Mouse (Mus musculus) CH12.LX (cell line): ENCODE data around the gene Wnt1. TPM values are rescaled to one million over a fixed set of nuclear protein-coding genes. Genes with fewer than 3 reads are reported as not detected.

Experiments used
- DNase-seq: peaks from one replicate; pipeline ENCODE4 v3.0.0-alpha.2; 2013; ENCODE audit errors: extremely low read depth
- H3K27ac ChIP-seq: 2 replicates; pipeline ENCODE4 v1.5.1; 2012; ENCODE audit warnings: low read depth, mild to moderate bottlenecking, control low read depth, moderate library complexity; ENCODE audit not compliant: insufficient read depth
- H3K27me3 ChIP-seq: replicated peaks from 2 replicates; pipeline ENCODE3; 2012; ENCODE audit warnings: inconsistent platforms
- H3K36me3 ChIP-seq, 2 experiments: replicated peaks in 1 of 2; 2 replicates each; pipeline versions ENCODE3 to v1.6.1; 2012; ENCODE audit warnings: inconsistent platforms in 1 of 2, low read length in 1 of 2, mild to moderate bottlenecking in 1 of 2, mixed read lengths in 1 of 2, moderate library complexity in 1 of 2; ENCODE audit not compliant: control insufficient read depth in 1 of 2, insufficient read depth in 1 of 2
- H3K4me1 ChIP-seq, 2 experiments: 2 replicates each; pipeline ENCODE4 v1.6.1; 2012; ENCODE audit warnings: inconsistent platforms in 1 of 2, moderate library complexity in 1 of 2; ENCODE audit not compliant: insufficient read depth in 2 of 2, control insufficient read depth in 1 of 2
- H3K4me2 ChIP-seq: 2 replicates; pipeline ENCODE4 v1.6.1; 2012; ENCODE audit warnings: low read depth, mild to moderate bottlenecking, control low read depth; ENCODE audit not compliant: poor library complexity, insufficient read depth, severe bottlenecking
- H3K4me3 ChIP-seq, 3 experiments: fragments of 150-350 bp in 1 of 3; sonication (generic) in 1 of 3; replicated peaks in 1 of 3; 2 replicates each; pipeline versions ENCODE3 to v1.5.1; 2011 to 2012; ENCODE audit warnings: low read depth in 2 of 3, low read length in 2 of 3, mild to moderate bottlenecking in 2 of 3, moderate library complexity in 2 of 3, control low read depth in 1 of 3, improper control_type of control experiment in 1 of 3, inconsistent platforms in 1 of 3, mixed read lengths in 1 of 3; ENCODE audit not compliant: poor library complexity in 1 of 3
- H3K79me2 ChIP-seq: replicated peaks from 2 replicates; pipeline ENCODE4 v1.6.1; 2012; ENCODE audit warnings: mild to moderate bottlenecking, moderate library complexity; ENCODE audit not compliant: control insufficient read depth, poor library complexity, insufficient read depth, severe bottlenecking; ENCODE audit errors: extremely low read depth
- H3K9ac ChIP-seq: 2 replicates; pipeline ENCODE4 v1.6.1; 2012; ENCODE audit warnings: low read depth, mild to moderate bottlenecking, control low read depth, moderate library complexity; ENCODE audit not compliant: insufficient read depth
- H3K9me3 ChIP-seq: replicated peaks from 2 replicates; pipeline ENCODE3; 2012; ENCODE audit warnings: low read length, inconsistent platforms, mixed read lengths
- CHD2 ChIP-seq: IDR thresholded peaks from 2 replicates; pipeline ENCODE4 v1.6.1; 2011; ENCODE audit warnings: low read length, improper control_type of control experiment
- E2F4 ChIP-seq: IDR thresholded peaks from 2 replicates; pipeline ENCODE4 v1.6.1; 2011; ENCODE audit warnings: low read depth, low read length, improper control_type of control experiment; ENCODE audit not compliant: insufficient replicate concordance
- ELF1 ChIP-seq: IDR thresholded peaks from 2 replicates; pipeline ENCODE4 v1.6.1; 2014; ENCODE audit warnings: low read depth, mild to moderate bottlenecking, inconsistent platforms, low read length, improper control_type of control experiment
- EP300 ChIP-seq: IDR thresholded peaks from 2 replicates; pipeline ENCODE4 v1.6.1; 2011; ENCODE audit warnings: low read length, improper control_type of control experiment
- ETS1 ChIP-seq: conservative IDR thresholded peaks from 2 replicates; pipeline ENCODE4 v1.6.1; 2012; ENCODE audit warnings: low read depth, mild to moderate bottlenecking, inconsistent platforms, low read length, improper control_type of control experiment, moderate library complexity
- HCFC1 ChIP-seq: IDR thresholded peaks from 2 replicates; pipeline ENCODE4 v1.6.1; 2012; ENCODE audit warnings: low read depth, mild to moderate bottlenecking, inconsistent platforms, low read length, improper control_type of control experiment
- IRF4 ChIP-seq: IDR thresholded peaks from 2 replicates; pipeline ENCODE4 v1.6.1; 2014; ENCODE audit warnings: low read depth, mild to moderate bottlenecking, inconsistent platforms, low read length, improper control_type of control experiment
- JUN ChIP-seq: IDR thresholded peaks from 2 replicates; pipeline ENCODE4 v1.6.1; 2011; ENCODE audit warnings: low read depth, mild to moderate bottlenecking, low read length, improper control_type of control experiment, moderate library complexity; ENCODE audit not compliant: insufficient read depth
- JUND ChIP-seq: conservative IDR thresholded peaks from 2 replicates; pipeline ENCODE4 v1.6.1; 2011; ENCODE audit warnings: low read depth, low read length, improper control_type of control experiment
- KAT2A ChIP-seq: IDR thresholded peaks from 2 replicates; pipeline ENCODE4 v1.6.1; 2012; ENCODE audit warnings: low read length, improper control_type of control experiment, inconsistent platforms; ENCODE audit not compliant: insufficient replicate concordance
- MAX ChIP-seq: IDR thresholded peaks from 2 replicates; pipeline ENCODE4 v1.6.1; 2011; ENCODE audit warnings: low read length, improper control_type of control experiment
- MAZ ChIP-seq: IDR thresholded peaks from 2 replicates; pipeline ENCODE4 v1.6.1; 2012; ENCODE audit warnings: low read depth, mild to moderate bottlenecking, inconsistent platforms, low read length, improper control_type of control experiment, moderate library complexity
- NRF1 ChIP-seq: IDR thresholded peaks from 2 replicates; pipeline ENCODE4 v1.6.1; 2014; ENCODE audit warnings: low read depth, mild to moderate bottlenecking, inconsistent platforms, low read length, improper control_type of control experiment, moderate library complexity
- POLR2AphosphoS2 ChIP-seq: IDR thresholded peaks from 2 replicates; pipeline ENCODE4 v1.6.1; 2011; ENCODE audit warnings: low read depth, low read length, improper control_type of control experiment
- RCOR1 ChIP-seq: conservative IDR thresholded peaks from 2 replicates; pipeline ENCODE4 v1.6.1; 2012; ENCODE audit warnings: low read depth, mild to moderate bottlenecking, inconsistent platforms, low read length, improper control_type of control experiment
- SIN3A ChIP-seq: IDR thresholded peaks from 2 replicates; pipeline ENCODE4 v1.6.1; 2012; ENCODE audit warnings: low read length, improper control_type of control experiment, inconsistent platforms
- SMC3 ChIP-seq: IDR thresholded peaks from 2 replicates; pipeline ENCODE4 v1.6.1; 2011; ENCODE audit warnings: low read depth, low read length, improper control_type of control experiment
- USF1 ChIP-seq: IDR thresholded peaks from 2 replicates; pipeline ENCODE4 v1.6.1; 2014; ENCODE audit warnings: low read depth, mild to moderate bottlenecking, inconsistent platforms, low read length, improper control_type of control experiment
- USF2 ChIP-seq: conservative IDR thresholded peaks from 2 replicates; pipeline ENCODE4 v1.6.1; 2011; ENCODE audit warnings: low read depth, low read length, improper control_type of control experiment
- ZC3H11A ChIP-seq: IDR thresholded peaks from 2 replicates; pipeline ENCODE4 v1.6.1; 2012; ENCODE audit warnings: low read depth, mild to moderate bottlenecking, inconsistent platforms, low read length, improper control_type of control experiment
- ZKSCAN1 ChIP-seq: IDR thresholded peaks from 2 replicates; pipeline ENCODE4 v1.6.1; 2012; ENCODE audit warnings: low read depth, inconsistent platforms, low read length, improper control_type of control experiment, borderline replicate concordance
- dilution Hi-C: fragments of 300-500 bp; cut with MboI; formaldehyde crosslinking; loops from 2 replicates; pipeline ENCODE4 v1.14.3; 2020; ENCODE audit warnings: low sequenced_read_pairs; ENCODE audit not compliant: extremely low pct_unique_long_range_greater_than_20kb, extremely low pct_ligation_motif_present
- in situ Hi-C: fragments of 300-500 bp; cut with MboI; formaldehyde crosslinking; loops from 3 replicates; pipeline ENCODE4 v1.14.3; 2019; ENCODE audit warnings: low sequenced_read_pairs, low pct_ligation_motif_present, low pct_unique_long_range_greater_than_20kb, mixed read lengths
- polyA plus RNA-seq: library from polyadenylated mRNA; unstranded; fragments of >175 nt; gene quantifications from 2 replicates; pipeline ENCODE4 v1.2.1, GENCODE M21; 2012; ENCODE audit warnings: low read depth; ENCODE audit not compliant: insufficient read length
- total RNA-seq, 2 experiments: library from RNA; depleted of rRNA; stranded (reverse); fragments of 300-350 nt in 1 of 2; fragments of >200 nt in 1 of 2; gene quantifications; 2 replicates each; pipeline ENCODE4 v1.2.3; 2012 to 2014

Gene Wnt1
- total and polyA plus RNA-seq, 3 experiments: not detected

GRCm38 (mm10) chr15:98765929-98766328 lies 23.7 kb upstream of the Wnt1 start:
- no peak for DNase-seq
- Histone ChIP-seq H3K9me3 (no peaks in the 10 kb centered on the region), H3K27ac (no peak overlapping the region), H3K27me3 (no peaks in the 10 kb centered on the region), H3K9ac (no peak overlapping the region), H3K36me3 (peaks cover under 1 to 16% of the 10 kb centered on the region in 2 experiments), H3K4me2 (no peak overlapping the region), H3K4me1 (peaks cover 6 to 22% of the 10 kb centered on the region in 2 experiments), H3K79me2 (peaks cover 19% of the 10 kb centered on the region), H3K4me3 (no peak overlapping the region)
- in situ Hi-C loops: no loop called here
- dilution Hi-C loops: no loop called here
- TF ChIP-seq EP300: no peak
- no peak for TF ChIP-seq MAZ
- TF ChIP-seq USF1: no peak
- no peak for TF ChIP-seq SMC3

- dilution Hi-C loops: no loop called here
- no peaks in the 10 kb centered on the region for H3K27me3 ChIP-seq
Measured at GRCm38 (mm10) chr15:98768259-98768658, 21.4 kb upstream of the Wnt1 start.

GRCm38 (mm10) chr15:98771813-98772425 lies 17.7 kb upstream of the Wnt1 start:
- H3K9me3 ChIP-seq: no peaks in the 10 kb centered on the region
- H3K4me1 ChIP-seq: peaks cover 12 to 29% of the 10 kb centered on the region in 2 experiments
- dilution Hi-C loops (no loop called here), in situ Hi-C loops (no loop called here)
- no peak overlapping the region for H3K9ac ChIP-seq
- H3K4me3 ChIP-seq: no peak overlapping the region
- no peaks in the 10 kb centered on the region; the same call in 1 of the 2 replicates for H3K79me2 ChIP-seq
- DNase-seq: no peak
- no peak overlapping the region for H3K4me2 ChIP-seq
- H3K27ac ChIP-seq: no peak overlapping the region
- peaks cover 9 to 42% of the 10 kb centered on the region in 2 experiments for H3K36me3 ChIP-seq
- H3K27me3 ChIP-seq: no peaks in the 10 kb centered on the region
- TF ChIP-seq ZC3H11A: no peak
- TF ChIP-seq IRF4: no peak
- no peak for TF ChIP-seq JUND
- no peak for TF ChIP-seq JUN
- no peak for TF ChIP-seq ZKSCAN1
- TF ChIP-seq USF2: no peak
- no peak for TF ChIP-seq ELF1
- TF ChIP-seq CHD2: no peak
- no peak for TF ChIP-seq EP300
- no peak for TF ChIP-seq NRF1
- no peak for TF ChIP-seq ETS1
- TF ChIP-seq MAX: no peak
- TF ChIP-seq POLR2AphosphoS2: no peak
- TF ChIP-seq SIN3A: no peak
- no peak for TF ChIP-seq HCFC1
- TF ChIP-seq E2F4: no peak
- no peak for TF ChIP-seq KAT2A

More at GRCm38 (mm10) chr15:98768259-98768658, 21.4 kb upstream of the Wnt1 start:
- peaks cover 0 to 17% of the 10 kb centered on the region in 2 experiments; a peak in 2 of 4 replicates for H3K4me1 ChIP-seq
- no peak overlapping the region for H3K4me2 ChIP-seq
- no peak overlapping the region for H3K27ac ChIP-seq
- H3K9ac ChIP-seq: no peak overlapping the region
- in situ Hi-C loops: no loop called here
- no peaks in the 10 kb centered on the region; the same call in 1 of the 2 replicates for H3K79me2 ChIP-seq
- no peaks in the 10 kb centered on the region for H3K9me3 ChIP-seq
- H3K4me3 ChIP-seq: no peak overlapping the region
- peaks cover 9 to 32% of the 10 kb centered on the region in 2 experiments for H3K36me3 ChIP-seq
- TF ChIP-seq USF1 (no peak), USF2 (no peak), RCOR1 (no peak)
- DNase-seq: no peak
